Comparison of ENCODE assay signal across 8 mouse cellular contexts in genomic region chr1:131828297-131829126, GRCm38 (mm10). TPM values are rescaled to one million over a fixed set of nuclear protein-coding genes. Genes with fewer than 3 reads are reported as not detected.
DNase-seq lines count a peak whose midpoint lies in the region; ATAC-seq lines count a peak whose summit lies in the region.

No protein-coding gene starts in this region.

- H3K36me3 ChIP-seq in embryonic facial prominence, embryonic 14.5 days (ENCODE audit: control insufficient read depth, insufficient read depth, low read length): peaks cover 19% of the 10 kb centered on the region; the same call in 1 of the 2 replicates
- H3K36me3 ChIP-seq in intestine, embryonic 14.5 days (ENCODE audit: control insufficient read depth, insufficient read depth, low read length): peaks cover 16% of the 10 kb centered on the region

- no peaks in the 10 kb centered on the region for H3K27me3 ChIP-seq in embryonic facial prominence, embryonic 14.5 days (replicated peaks; ENCODE audit: control insufficient read depth, insufficient read depth, low read length)
- H3K27me3 ChIP-seq in intestine, embryonic 14.5 days (replicated peaks; ENCODE audit: control insufficient read depth, insufficient read depth, low read length): no peaks in the 10 kb centered on the region

- peak overlapping the region; percentile 86 for H3K9ac ChIP-seq in embryonic facial prominence, embryonic 14.5 days (ENCODE audit: low read depth, low read length)
- peak overlapping the region; percentile 73 for H3K9ac ChIP-seq in intestine, embryonic 14.5 days (ENCODE audit: low read length)

- peak overlapping the region; percentile 75 for H3K4me2 ChIP-seq in embryonic facial prominence, embryonic 14.5 days (ENCODE audit: low read depth, low read length)
- peak overlapping the region; percentile 80 for H3K4me2 ChIP-seq in intestine, embryonic 14.5 days (ENCODE audit: low read length)

- peak; percentile 31 for DNase-seq in adrenal gland, postnatal 25 days
- DNase-seq in adrenal gland, postnatal 14 days: no peak
- peak; percentile 36 for DNase-seq in ovary, adult 18-20 months (ENCODE audit: low spot score)
- no peak for DNase-seq in ovary, postnatal 10 days (ENCODE audit: low spot score)
- DNase-seq in embryonic facial prominence, embryonic 14.5 days (ENCODE audit: low spot score): peak; percentile 64
- DNase-seq in intestine, embryonic 14.5 days (ENCODE audit: low spot score): peak; percentile 78
- peak; percentile 50 for DNase-seq in lung, postnatal 36 days
- peak; percentile 46 for DNase-seq in testis, postnatal 14 days (ENCODE audit: low spot score)

- peak; percentile 60 for ATAC-seq in embryonic facial prominence, embryonic 14.5 days (ENCODE audit: low read depth)
- ATAC-seq in intestine, embryonic 14.5 days (replicated peaks; ENCODE audit: low FRiP score, low TSS enrichment, low read depth): peak; percentile 68

- WGBS in embryonic facial prominence, embryonic 14.5 days: under 1% methylated on average over 21 of the region's 22 CpGs
- WGBS in intestine, embryonic 14.5 days: 2% methylated on average over 21 of the region's 22 CpGs

- peak overlapping the region; percentile 78 for H3K4me3 ChIP-seq in embryonic facial prominence, embryonic 14.5 days (ENCODE audit: low read depth, low read length)
- peak overlapping the region; percentile 61 for H3K4me3 ChIP-seq in intestine, embryonic 14.5 days (ENCODE audit: low read depth, low read length)

- H3K9me3 ChIP-seq in embryonic facial prominence, embryonic 14.5 days (ENCODE audit: control insufficient read depth, low read length): no peaks in the 10 kb centered on the region
- H3K9me3 ChIP-seq in intestine, embryonic 14.5 days (ENCODE audit: control insufficient read depth, low read length): no peaks in the 10 kb centered on the region

- peak overlapping the region; percentile 84 for H3K27ac ChIP-seq in embryonic facial prominence, embryonic 14.5 days (replicated peaks; ENCODE audit: low read depth, low read length)
- peak overlapping the region; percentile 72 for H3K27ac ChIP-seq in intestine, embryonic 14.5 days (ENCODE audit: low read depth)

- H3K4me1 ChIP-seq in embryonic facial prominence, embryonic 14.5 days (ENCODE audit: control insufficient read depth, insufficient read depth, low read length): peaks cover 10% of the 10 kb centered on the region
- H3K4me1 ChIP-seq in intestine, embryonic 14.5 days (replicated peaks; ENCODE audit: control insufficient read depth, insufficient read depth, low read length): peaks cover 14% of the 10 kb centered on the region

RNA-seq across cellular contexts. Expression of gene Slc41a1, which starts 1.2 kb away (rescaled TPM):
- total RNA-seq in adrenal gland, postnatal 25 days (2021): 60.7 and 74.8 TPM in 2 replicates
- total RNA-seq in adrenal gland, postnatal 14 days (2021): 35.2 and 52.6 TPM in 2 replicates
- 18.0 and 19.5 TPM in 2 replicates for polyA plus RNA-seq in embryonic facial prominence, embryonic 14.5 days (2014; fragmentation: Nextera tagmentation; extraction: Ambion mirVana)
- 8.4 and 8.9 TPM in 2 replicates for polyA plus RNA-seq in intestine, embryonic 14.5 days (2014; fragmentation: Nextera tagmentation; extraction: Ambion mirVana)

RNA-seq across cellular contexts. Expression of gene Pm20d1, which starts 31.3 kb away (rescaled TPM):
- total RNA-seq in adrenal gland, postnatal 25 days (2021): 14.9 and 15.5 TPM in 2 replicates
- total RNA-seq in adrenal gland, postnatal 14 days (2021): 15.1 and 22.9 TPM in 2 replicates
- 0.38 and 0.48 TPM in 2 replicates for polyA plus RNA-seq in embryonic facial prominence, embryonic 14.5 days (2014; fragmentation: Nextera tagmentation; extraction: Ambion mirVana)
- 0.71 and 1.4 TPM in 2 replicates for polyA plus RNA-seq in intestine, embryonic 14.5 days (2014; fragmentation: Nextera tagmentation; extraction: Ambion mirVana)

RNA-seq across cellular contexts. Expression of gene Rab29, which starts 38.5 kb away (rescaled TPM):
- 15.9 and 21.3 TPM in 2 replicates for total RNA-seq in adrenal gland, postnatal 25 days (2021)
- total RNA-seq in adrenal gland, postnatal 14 days (2021): 14.7 and 19.1 TPM in 2 replicates
- polyA plus RNA-seq in embryonic facial prominence, embryonic 14.5 days (2014; fragmentation: Nextera tagmentation; extraction: Ambion mirVana): 24.1 and 24.4 TPM in 2 replicates
- polyA plus RNA-seq in intestine, embryonic 14.5 days (2014; fragmentation: Nextera tagmentation; extraction: Ambion mirVana): 17.6 and 18.4 TPM in 2 replicates

Comparison
In these comparisons a context has a peak if more than half of its experiments do, and no peak if none do; other contexts are left out.
1. DNase-seq: peak in adrenal gland, postnatal 25 days (single experiment), ovary, adult 18-20 months (single experiment), embryonic facial prominence, embryonic 14.5 days (single experiment), intestine, embryonic 14.5 days (single experiment), lung, postnatal 36 days (single experiment) and testis, postnatal 14 days (single experiment); none in adrenal gland, postnatal 14 days (single experiment) and ovary, postnatal 10 days (single experiment).